Mouse (Mus musculus): ENCODE results near the gene Olfr458. TPM values are rescaled to one million over a fixed set of nuclear protein-coding genes. Genes with fewer than 3 reads are reported as not detected.

The Olfr458 gene
- polyA plus RNA-seq, 1 experiment = not detected

- TF ChIP-seq FLI1 (IDR thresholded peaks at IDR 0.05; ENCODE audit: low read length) = no peak
- no peak for TF ChIP-seq GATA1 (IDR thresholded peaks at IDR 0.05; ENCODE audit: borderline replicate concordance, low read length)
- no peak overlapping the region for H3K4me3 ChIP-seq (replicated peaks)
- H3K4me1 ChIP-seq = no peaks in the 10 kb centered on the region
- H3K27me3 ChIP-seq (replicated peaks) = peaks cover 2% of the 10 kb centered on the region
- no peaks in the 10 kb centered on the region for H3K9me3 ChIP-seq
- no peaks in the 10 kb centered on the region for H3K36me3 ChIP-seq (replicated peaks; ENCODE audit: low read length)
These were observed 20.5 kb downstream of the Olfr458 start for GRCm38 (mm10) chr6:42444491-42444890.

- Histone ChIP-seq H3K4me3 (replicated peaks) (no peak overlapping the region), H3K27me3 (replicated peaks) (no peaks in the 10 kb centered on the region), H3K4me1 (no peaks in the 10 kb centered on the region), H3K9me3 (no peaks in the 10 kb centered on the region), H3K36me3 (replicated peaks; ENCODE audit: low read length) (no peaks in the 10 kb centered on the region)
- TF ChIP-seq FLI1 (IDR thresholded peaks at IDR 0.05; ENCODE audit: low read length) = no peak
- no peak for TF ChIP-seq GATA1 (IDR thresholded peaks at IDR 0.05; ENCODE audit: borderline replicate concordance, low read length)
These were observed 23.6 kb downstream of the Olfr458 start for GRCm38 (mm10) chr6:42441395-42441794.

GRCm38 (mm10) chr6:42435490-42435889, 29.5 kb downstream of the Olfr458 start:
- TF ChIP-seq GATA1 (IDR thresholded peaks at IDR 0.05; ENCODE audit: borderline replicate concordance, low read length) (no peak), FLI1 (IDR thresholded peaks at IDR 0.05; ENCODE audit: low read length) (no peak)
- H3K36me3 ChIP-seq (replicated peaks; ENCODE audit: low read length) = no peaks in the 10 kb centered on the region
- H3K9me3 ChIP-seq = no peaks in the 10 kb centered on the region
- no peak overlapping the region for H3K4me3 ChIP-seq (replicated peaks)
- H3K4me1 ChIP-seq = peaks cover 6% of the 10 kb centered on the region
- H3K27me3 ChIP-seq (replicated peaks) = peaks cover 2% of the 10 kb centered on the region

- H3K9me3 ChIP-seq = no peaks in the 10 kb centered on the region
- peaks cover 2% of the 10 kb centered on the region for H3K27me3 ChIP-seq (replicated peaks)
- H3K4me3 ChIP-seq (replicated peaks) = no peak within 1 kb of the TSS
- H3K36me3 ChIP-seq (replicated peaks; ENCODE audit: low read length) = no peaks in the 10 kb centered on the region
- peaks cover 6% of the 10 kb centered on the region for H3K4me1 ChIP-seq
- TF ChIP-seq FLI1 (IDR thresholded peaks at IDR 0.05; ENCODE audit: low read length) (no peak), GATA1 (IDR thresholded peaks at IDR 0.05; ENCODE audit: borderline replicate concordance, low read length) (no peak)
These were observed 30.6 kb downstream of the Olfr458 start, which contains the start of gene Tas2r126 for GRCm38 (mm10) chr6:42434446-42434845. Gene Tas2r126 (plus strand): TSS chr6:42434535.

GRCm38 (mm10) chr6:42433554-42433953, 31.4 kb downstream of the Olfr458 start:
- H3K4me1 ChIP-seq = peaks cover 6% of the 10 kb centered on the region
- H3K9me3 ChIP-seq = no peaks in the 10 kb centered on the region
- TF ChIP-seq FLI1 (IDR thresholded peaks at IDR 0.05; ENCODE audit: low read length) (no peak), GATA1 (IDR thresholded peaks at IDR 0.05; ENCODE audit: borderline replicate concordance, low read length) (no peak)
- peaks cover 2% of the 10 kb centered on the region for H3K27me3 ChIP-seq (replicated peaks)
- H3K36me3 ChIP-seq (replicated peaks; ENCODE audit: low read length) = no peaks in the 10 kb centered on the region
- H3K4me3 ChIP-seq (replicated peaks) = no peak overlapping the region

- no peak overlapping the region for H3K4me3 ChIP-seq (replicated peaks)
- no peaks in the 10 kb centered on the region for H3K9me3 ChIP-seq
- H3K36me3 ChIP-seq (replicated peaks; ENCODE audit: low read length) = no peaks in the 10 kb centered on the region
- H3K27me3 ChIP-seq (replicated peaks) = no peaks in the 10 kb centered on the region
- TF ChIP-seq GATA1 (IDR thresholded peaks at IDR 0.05; ENCODE audit: borderline replicate concordance, low read length) (no peak), FLI1 (IDR thresholded peaks at IDR 0.05; ENCODE audit: low read length) (no peak)
- H3K4me1 ChIP-seq = no peaks in the 10 kb centered on the region; the same call in 1 of the 2 replicates
These were observed 38.7 kb downstream of the Olfr458 start for GRCm38 (mm10) chr6:42426337-42426736.

- H3K4me3 ChIP-seq (replicated peaks) = no peak overlapping the region
- H3K4me1 ChIP-seq = no peaks in the 10 kb centered on the region
- TF ChIP-seq GATA1 (IDR thresholded peaks at IDR 0.05; ENCODE audit: borderline replicate concordance, low read length) = no peak
- no peak for TF ChIP-seq FLI1 (IDR thresholded peaks at IDR 0.05; ENCODE audit: low read length)
- H3K9me3 ChIP-seq = no peaks in the 10 kb centered on the region
- no peaks in the 10 kb centered on the region for H3K27me3 ChIP-seq (replicated peaks)
- H3K36me3 ChIP-seq (replicated peaks; ENCODE audit: low read length) = no peaks in the 10 kb centered on the region
These were observed 40.5 kb downstream of the Olfr458 start for GRCm38 (mm10) chr6:42424472-42424871.

GRCm38 (mm10) chr6:42421439-42421838, 43.6 kb downstream of the Olfr458 start:
- Histone ChIP-seq H3K4me1 (no peaks in the 10 kb centered on the region), H3K4me3 (replicated peaks) (no peak overlapping the region), H3K9me3 (no peaks in the 10 kb centered on the region), H3K27me3 (replicated peaks) (no peaks in the 10 kb centered on the region), H3K36me3 (replicated peaks; ENCODE audit: low read length) (no peaks in the 10 kb centered on the region)
- no peak for TF ChIP-seq GATA1 (IDR thresholded peaks at IDR 0.05; ENCODE audit: borderline replicate concordance, low read length)
- TF ChIP-seq FLI1 (IDR thresholded peaks at IDR 0.05; ENCODE audit: low read length) = no peak

- Histone ChIP-seq H3K4me1 (no peaks in the 10 kb centered on the region), H3K9me3 (no peaks in the 10 kb centered on the region), H3K4me3 (replicated peaks) (no peak overlapping the region), H3K36me3 (replicated peaks; ENCODE audit: low read length) (no peaks in the 10 kb centered on the region), H3K27me3 (replicated peaks) (no peaks in the 10 kb centered on the region)
- TF ChIP-seq GATA1 (IDR thresholded peaks at IDR 0.05; ENCODE audit: borderline replicate concordance, low read length) (no peak), FLI1 (IDR thresholded peaks at IDR 0.05; ENCODE audit: low read length) (no peak)
These were observed 45.6 kb downstream of the Olfr458 start for GRCm38 (mm10) chr6:42419443-42419842.

Other genes starting within 250 kb of the Olfr458 start
- not detected in 2 replicates for gene Tas2r144, start 249.9 kb downstream of the Olfr458 start, polyA plus RNA-seq (2012; ENCODE audit: insufficient read depth, low replicate concordance)
- gene Gstk1, start 219.3 kb downstream of the Olfr458 start, polyA plus RNA-seq (2012; ENCODE audit: insufficient read depth, low replicate concordance) = 0.46 TPM in 1 of 2 replicates, not detected in the other
- not detected in 2 replicates for gene Tmem139, start 203.2 kb downstream of the Olfr458 start, polyA plus RNA-seq (2012; ENCODE audit: insufficient read depth, low replicate concordance)
- 1.2 and 13.2 TPM in 2 replicates for gene Casp2, start 200.2 kb downstream of the Olfr458 start, polyA plus RNA-seq (2012; ENCODE audit: insufficient read depth, low replicate concordance)
- gene Clcn1, start 178.5 kb downstream of the Olfr458 start, polyA plus RNA-seq (2012; ENCODE audit: insufficient read depth, low replicate concordance) = not detected in 2 replicates
- 0.41 TPM in 1 of 2 replicates, not detected in the other for gene Fam131b, start 140.6 kb downstream of the Olfr458 start, polyA plus RNA-seq (2012; ENCODE audit: insufficient read depth, low replicate concordance)
- gene Zyx, start 115.6 kb downstream of the Olfr458 start, polyA plus RNA-seq (2012; ENCODE audit: insufficient read depth, low replicate concordance) = 8,612 and 27,789 TPM in 2 replicates
- not detected in 2 replicates for gene Epha1, start 91.9 kb downstream of the Olfr458 start, polyA plus RNA-seq (2012; ENCODE audit: insufficient read depth, low replicate concordance)
- gene Tas2r143, start 65.0 kb downstream of the Olfr458 start, polyA plus RNA-seq (2012; ENCODE audit: insufficient read depth, low replicate concordance) = not detected in 2 replicates
- not detected in 2 replicates for gene Tas2r135, start 59.8 kb downstream of the Olfr458 start, polyA plus RNA-seq (2012; ENCODE audit: insufficient read depth, low replicate concordance)
- not detected in 2 replicates for gene Tas2r126, start 30.7 kb downstream of the Olfr458 start, polyA plus RNA-seq (2012; ENCODE audit: insufficient read depth, low replicate concordance)
- gene Olfr457, start 11.1 kb upstream of the Olfr458 start, polyA plus RNA-seq (2012; ENCODE audit: insufficient read depth, low replicate concordance) = not detected in 2 replicates
- gene Olfr456, start 22.0 kb upstream of the Olfr458 start, polyA plus RNA-seq (2012; ENCODE audit: insufficient read depth, low replicate concordance) = not detected in 2 replicates
- not detected in 2 replicates for gene Olfr455, start 82.4 kb upstream of the Olfr458 start, polyA plus RNA-seq (2012; ENCODE audit: insufficient read depth, low replicate concordance)
- gene Tcaf3, start 132.5 kb upstream of the Olfr458 start, polyA plus RNA-seq (2012; ENCODE audit: insufficient read depth, low replicate concordance) = not detected in 2 replicates
- gene Tcaf2, start 180.1 kb upstream of the Olfr458 start, polyA plus RNA-seq (2012; ENCODE audit: insufficient read depth, low replicate concordance) = not detected in 2 replicates
- gene Tcaf1, start 244.9 kb upstream of the Olfr458 start, polyA plus RNA-seq (2012; ENCODE audit: insufficient read depth, low replicate concordance) = not detected in 2 replicates